Mouse (Mus musculus) kidney, postnatal 4 days (tissue): ENCODE measurements around the gene Prpf6.

ENCODE experiments used
- DNase-seq, 2 experiments: peaks; one replicate each; pipeline ENCODE4 v3.0.0; 2021; ENCODE audit warnings: mixed read lengths in 2 of 2

The Prpf6 gene

DNA sequence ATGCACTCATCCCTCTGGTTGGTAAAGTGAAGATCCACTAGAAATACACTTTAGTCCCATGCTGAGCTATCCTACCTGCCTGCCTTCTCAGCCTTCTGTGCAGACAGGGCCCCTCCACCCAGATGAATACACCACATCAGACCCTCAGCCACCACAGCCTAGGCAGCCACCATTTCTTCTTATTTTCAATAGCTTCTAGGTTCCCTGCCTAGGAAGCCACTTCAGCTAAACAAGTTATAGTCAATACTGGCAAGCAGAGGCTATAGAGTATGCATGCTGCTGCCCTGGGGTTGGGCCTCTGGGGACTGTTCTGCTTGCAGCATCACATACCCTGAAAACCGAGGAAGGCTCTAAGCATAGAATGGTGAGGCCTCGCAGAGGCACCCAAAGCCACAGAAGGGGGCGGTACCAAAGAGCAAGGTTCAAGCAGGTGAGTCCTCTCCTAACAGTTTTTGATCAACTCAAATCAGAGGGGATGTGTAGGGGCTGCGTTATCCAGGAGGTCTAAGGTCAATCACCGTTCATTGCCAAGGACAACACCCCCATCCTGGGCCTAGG, at the start of gene Prpf6:
Gene Prpf6, plus strand, starts transcription at position 341 of the 558 bp plus-strand sequence.
- peak in 1 of 2 experiments; percentile 44 for DNase-seq

DNA sequence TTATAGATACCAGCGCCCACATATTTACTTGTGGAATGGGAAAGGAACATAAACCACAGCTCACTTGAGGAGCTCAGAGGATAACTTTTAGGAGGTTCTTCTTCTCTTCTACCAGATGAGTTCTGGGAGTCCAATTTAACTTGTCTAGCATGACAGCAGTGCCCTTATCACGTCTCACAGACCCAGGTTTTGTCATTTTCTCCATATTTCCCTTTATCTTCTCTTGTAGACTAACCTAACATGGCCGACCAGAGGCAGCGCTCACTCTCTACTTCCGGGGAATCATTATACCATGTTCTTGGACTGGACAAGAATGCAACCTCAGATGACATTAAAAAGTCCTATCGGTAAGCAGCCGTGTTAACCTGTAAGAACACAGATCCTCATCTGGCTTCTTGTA, 45.5 kb upstream of the Prpf6 start:
- no peak for DNase-seq

DNA sequence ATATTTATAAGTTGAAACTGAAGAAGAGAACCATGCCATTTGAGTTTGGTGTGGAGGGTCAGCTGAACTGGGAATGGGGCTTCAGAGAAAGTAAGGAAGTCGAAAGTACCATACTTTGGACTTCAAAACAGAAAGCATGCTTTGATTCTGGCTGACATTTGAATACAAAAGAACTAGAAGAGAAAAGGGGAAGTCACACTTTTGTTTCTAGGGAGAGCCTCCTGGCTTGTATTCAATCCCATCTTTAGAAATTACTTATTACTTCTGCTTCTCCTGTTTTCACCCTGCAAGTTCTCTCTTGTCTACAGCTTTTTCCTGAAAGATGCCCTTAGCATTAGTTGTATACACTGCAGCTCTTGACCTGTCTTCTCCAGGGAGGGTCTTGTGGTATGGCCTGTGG, 43.4 kb upstream of the Prpf6 start:
- no peak for DNase-seq

DNA sequence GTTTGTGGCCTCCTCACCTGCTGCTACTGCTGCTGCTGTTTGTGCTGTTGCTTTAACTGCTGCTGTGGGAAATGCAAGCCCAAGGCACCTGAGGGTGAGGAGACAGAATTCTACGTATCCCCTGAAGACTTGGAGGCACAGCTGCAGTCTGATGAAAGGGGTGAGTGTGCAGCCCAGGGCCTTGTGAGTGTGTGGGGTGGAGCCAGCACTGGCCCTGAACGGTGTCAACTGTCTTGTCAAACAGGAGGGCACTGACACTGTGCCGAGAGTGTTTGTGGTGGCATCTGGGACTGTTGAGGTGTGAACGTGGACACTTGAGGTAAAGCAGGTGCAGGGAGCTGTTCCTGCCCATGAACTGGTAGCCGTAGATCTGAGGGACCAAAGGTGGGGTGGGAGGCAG, 43.0 kb upstream of the Prpf6 start:
- no peak for DNase-seq

DNA sequence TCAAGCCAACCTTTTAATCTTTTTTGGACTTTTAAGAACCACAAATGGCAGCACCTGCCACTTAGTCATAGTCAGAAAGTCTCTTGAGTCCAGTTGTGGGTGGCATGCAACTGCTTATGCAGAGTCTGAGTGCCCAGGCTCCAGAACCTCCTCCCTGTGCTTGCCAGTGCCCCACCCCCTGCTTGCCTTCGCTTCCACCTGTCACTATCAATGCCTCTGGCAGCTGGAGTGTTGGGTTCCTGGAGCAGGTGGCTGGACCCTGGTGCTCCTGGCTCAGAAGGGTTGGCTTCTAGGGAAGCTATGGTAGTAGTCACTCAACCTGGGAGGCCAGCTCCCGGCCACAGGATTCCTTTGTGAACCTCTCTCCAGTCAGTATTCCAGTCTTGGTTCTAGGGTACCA, 41.4 kb upstream of the Prpf6 start:
- no peak for DNase-seq

DNA sequence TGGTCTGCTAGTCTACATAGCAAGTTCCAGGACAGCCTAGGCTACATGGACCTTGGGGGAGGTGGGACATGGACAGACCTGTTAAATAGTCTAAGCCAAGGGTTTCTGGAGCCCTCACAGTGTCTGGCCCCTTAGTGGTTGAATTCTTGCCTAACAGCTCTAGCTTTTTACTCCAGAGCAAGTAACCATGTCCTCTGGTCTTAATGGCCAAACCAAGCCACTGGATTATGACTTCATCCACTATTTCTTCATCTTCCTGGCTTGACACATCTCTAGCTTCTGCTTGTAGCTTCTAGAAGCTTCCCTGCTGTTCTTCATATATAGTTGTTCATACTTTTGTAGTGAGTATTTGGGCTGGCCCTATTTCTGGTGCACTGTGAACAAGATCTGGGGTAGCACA, 37.9 kb upstream of the Prpf6 start:
- no peak for DNase-seq

DNA sequence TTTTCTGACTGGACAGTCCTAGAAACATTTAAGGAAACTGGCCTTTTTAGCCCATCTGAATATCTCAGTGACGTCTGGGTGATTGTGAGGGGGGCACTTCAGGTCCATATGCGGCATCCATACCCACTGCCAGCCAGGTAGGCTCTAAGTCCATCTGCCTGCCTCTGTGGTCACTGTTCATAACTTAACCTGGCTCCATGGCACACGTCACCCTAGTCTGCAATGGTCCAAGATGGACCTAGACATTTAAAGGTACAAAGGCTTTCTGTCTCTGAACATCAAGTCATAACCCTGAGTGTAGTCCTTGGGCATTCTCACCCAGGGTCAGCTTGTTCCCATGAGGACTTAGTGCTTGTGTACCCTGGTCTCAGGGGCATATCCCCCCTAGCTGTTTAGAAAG, 24.3 kb upstream of the Prpf6 start:
- DNase-seq = no peak

DNA sequence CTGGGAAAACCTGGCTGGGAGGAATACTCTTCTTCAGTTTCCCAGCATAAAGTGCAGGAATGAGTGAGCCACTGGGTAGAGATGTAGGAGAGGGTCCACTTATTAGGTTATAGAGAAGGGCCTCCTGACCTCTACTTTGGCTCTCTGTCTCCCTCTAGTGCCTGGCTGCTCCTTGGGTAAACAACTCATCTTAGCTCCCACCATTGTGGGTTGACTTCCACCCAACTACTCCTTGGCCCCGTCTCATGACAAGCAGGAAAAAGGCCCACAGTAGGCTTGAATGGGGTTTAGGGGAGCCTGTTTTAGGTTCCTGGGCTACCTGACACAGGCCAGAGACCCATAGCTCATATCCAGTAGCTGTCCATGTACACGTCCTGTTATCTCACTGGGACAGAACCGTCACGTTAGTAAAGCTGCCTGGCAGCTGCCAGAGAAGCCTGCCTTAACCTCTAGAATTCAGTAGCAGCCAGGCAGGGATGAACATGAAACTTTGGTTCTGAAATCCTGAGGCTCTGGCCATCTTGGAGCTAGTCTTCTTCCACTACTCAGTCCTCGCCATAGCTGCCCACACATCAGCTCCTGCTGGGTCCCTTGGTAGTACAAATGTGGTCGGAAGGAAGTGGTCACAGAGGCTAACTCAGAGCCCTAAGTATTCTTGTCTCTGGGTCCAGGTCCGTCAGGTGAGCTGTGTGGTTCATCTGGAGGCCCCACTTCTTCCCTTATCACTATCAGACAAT, 23.2 kb upstream of the Prpf6 start:
- peak; percentile 73 to 76 for DNase-seq

DNA sequence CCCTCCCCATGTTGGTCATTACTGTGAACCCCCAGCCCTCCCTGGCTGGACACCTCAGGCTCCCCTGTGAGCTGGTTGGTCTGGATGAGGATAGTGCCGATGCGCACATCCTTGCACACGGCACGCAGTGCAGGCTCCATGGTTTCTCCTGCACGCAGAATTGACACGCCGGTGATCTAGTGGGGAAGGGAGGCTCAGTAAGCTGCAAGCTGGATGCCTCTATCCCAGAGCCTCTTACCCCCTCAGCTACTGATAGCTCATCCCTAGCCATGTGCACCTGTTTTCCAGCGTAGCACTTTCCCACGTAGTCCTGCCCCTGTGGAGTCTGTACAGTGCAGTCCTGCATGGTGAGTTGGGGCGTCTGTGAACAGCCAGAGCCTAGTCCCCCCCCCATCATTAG, 21.8 kb upstream of the Prpf6 start:
- DNase-seq = no peak

DNA sequence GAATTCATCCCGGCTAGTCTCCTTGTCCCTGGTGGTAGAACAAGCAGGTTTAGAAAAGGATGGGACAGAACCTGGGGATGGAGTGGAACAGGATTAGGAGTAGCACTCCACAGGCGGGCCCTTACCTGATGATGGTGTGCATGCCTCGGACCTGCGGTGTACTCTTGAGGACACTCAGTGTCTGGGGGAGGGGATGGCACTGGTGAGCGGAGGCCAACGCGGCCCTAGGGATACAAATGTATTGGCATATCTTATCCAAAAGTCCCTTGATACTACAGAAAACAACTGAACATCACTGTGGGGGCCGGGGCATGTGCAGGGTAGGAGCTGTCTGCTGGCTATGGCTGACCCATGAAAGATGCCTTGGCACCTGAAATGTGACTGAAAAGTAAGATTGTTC, 21.3 kb upstream of the Prpf6 start:
- DNase-seq = no peak

DNA sequence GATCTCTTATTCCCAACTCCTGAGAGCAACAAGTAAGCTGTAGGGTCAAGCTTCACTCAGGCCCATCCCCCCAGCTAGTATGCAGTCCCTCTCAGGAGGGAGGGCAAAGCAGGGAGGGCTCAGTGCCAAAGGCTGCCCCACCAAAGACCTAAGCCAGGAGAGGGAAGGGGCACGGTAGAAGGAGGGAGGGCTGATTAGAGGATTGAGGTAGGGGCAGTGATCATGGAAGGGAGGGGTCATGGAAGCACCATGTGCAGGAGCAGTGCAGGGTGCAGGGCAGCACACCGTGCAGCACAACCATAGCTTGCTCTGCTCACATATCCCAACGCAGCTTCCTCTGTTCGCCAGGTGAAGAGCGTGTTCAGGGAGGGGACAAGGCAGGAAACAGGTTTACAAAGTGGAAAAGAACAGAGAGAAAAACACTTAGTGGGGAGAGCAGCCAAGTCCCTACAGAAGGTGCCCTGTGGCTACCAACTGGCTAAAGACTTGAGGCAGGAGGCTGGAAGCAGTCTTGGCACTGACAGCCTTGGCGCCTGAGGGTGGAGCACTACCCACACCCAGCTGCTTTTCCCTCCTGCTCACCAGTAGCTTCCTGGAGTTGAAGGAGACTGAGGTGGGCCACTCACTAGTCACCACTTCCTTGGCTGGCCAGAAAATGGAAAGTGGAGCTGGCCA, 20.6 kb upstream of the Prpf6 start:
- DNase-seq = no peak

DNA sequence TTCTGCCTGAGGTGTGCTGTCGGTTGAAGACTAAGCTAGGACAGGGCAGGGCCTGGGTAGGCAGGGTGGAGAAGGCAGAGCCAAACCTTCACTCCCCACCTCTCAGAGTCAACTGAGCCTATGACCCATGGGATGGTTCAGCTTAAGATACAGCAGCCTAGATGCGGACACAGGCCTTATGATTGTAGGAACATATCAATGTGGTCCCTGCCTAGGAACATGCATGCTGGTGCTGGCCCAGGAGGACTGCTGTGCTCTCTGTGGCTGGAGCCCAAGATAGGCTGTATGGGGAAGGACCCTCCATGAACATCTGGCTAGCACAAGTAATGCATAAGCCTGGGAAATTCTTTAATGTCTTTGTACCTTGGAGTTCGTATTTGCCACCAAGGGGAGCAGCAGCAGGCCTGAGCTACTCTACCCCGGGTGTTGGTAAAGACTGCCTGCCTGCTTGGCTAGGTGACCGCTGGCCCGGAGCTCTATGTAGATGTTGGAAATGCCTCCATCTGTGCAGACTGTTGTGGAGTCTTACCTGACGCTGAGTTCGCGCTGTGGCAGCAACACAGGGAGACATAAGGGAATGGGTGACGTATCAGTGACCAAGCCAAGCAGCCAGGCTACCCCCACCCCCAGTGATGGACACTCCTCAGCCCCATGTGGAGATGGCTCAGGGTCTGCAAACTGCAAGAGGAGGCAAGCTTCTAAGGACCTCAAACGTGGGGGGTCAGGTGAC, 19.6 kb upstream of the Prpf6 start:
- DNase-seq = no peak

DNA sequence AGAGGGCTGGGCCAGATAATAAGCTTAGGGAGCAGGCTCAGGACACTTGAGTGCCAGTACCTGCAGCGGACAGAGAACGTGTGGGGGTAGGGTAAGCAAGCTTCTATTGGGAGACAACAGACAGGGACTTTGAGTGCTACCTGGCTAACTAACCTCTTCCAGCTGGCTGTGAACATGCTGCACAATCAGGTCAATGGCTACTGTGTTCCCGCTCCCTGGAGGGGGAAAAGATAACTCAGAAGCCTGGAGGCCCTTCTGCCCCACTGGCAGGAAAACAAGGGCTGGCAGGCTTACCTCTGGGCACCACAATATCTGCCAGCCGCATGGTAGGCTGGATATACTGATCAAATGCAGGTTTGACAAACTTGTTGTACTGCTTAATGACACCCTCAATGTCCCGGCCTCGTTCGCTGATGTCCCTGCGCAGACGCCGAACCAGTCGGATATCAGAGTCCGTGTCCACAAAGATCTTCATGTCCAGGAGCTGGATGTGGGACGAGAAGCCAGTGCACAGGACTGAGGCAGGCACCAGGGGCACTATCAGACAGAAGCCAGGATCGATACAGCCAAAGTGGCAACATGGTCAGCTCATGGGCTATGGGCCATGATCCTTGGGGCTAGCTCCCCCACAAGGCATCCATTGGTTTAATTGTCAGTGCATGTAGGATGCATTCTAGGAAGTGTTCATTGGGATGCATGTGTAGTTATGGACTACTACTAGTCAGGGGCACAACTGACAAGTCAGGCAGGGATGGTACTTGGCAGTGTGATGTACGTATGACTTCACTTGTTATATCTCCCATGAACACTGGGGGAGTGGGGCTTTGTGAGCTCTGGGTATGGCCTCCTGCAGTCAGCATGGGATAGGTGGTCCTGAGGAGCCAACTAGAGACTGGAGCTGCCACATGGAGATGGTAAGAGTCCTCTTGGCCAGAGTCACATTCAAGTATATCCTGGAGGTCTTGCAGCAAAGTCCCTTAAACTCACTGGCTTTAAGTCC, 18.4 kb upstream of the Prpf6 start:
- no peak for DNase-seq

DNA sequence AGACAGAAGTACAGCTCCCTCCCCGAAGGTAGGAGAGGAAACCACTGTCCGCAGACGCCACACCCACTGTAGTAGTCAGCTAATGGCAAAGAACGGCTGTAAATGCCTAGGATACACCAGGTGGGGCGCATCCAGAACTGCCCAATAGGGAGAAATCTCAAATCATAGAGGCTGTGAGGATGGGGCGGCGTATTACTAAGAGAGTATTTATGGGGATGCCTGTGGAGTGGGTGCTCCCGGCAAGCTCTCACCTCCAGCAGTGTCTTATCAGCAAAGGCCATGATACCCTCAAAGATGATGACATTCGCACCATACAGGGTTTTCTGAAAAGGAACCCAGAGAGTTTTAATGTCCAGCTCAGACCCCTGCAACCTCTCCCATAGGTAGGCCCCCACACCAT, 17.7 kb upstream of the Prpf6 start:
- no peak for DNase-seq

DNA sequence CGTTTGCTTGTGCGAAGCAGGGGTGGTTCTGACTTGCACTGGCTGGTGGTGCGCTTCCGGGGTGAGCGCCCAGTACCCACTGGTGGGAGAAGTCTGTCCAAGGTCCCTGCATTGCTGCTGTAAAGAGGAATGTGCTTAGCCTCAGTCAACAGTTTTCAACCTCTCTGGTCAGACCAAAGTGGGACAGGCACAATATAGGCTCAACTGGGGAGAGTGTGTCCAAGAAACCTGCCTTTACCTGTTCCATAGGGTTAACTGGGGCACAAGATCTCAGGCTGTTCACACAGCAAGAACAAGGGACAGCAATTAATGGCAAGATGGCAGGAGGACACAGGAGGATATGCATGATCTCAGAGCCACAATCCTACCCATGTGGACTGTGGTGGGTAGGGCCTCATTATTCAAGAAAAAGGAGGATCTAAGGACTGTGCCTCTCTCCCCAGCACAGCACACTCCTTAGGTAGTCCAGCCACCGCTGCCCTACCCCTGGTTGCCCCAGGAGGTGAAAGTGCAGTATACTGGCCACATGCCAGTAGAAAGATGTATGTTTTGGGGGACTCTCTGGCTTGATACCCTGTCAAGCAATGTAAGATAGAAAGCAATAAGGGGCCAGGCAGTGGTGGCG, 16.6 kb upstream of the Prpf6 start:
- no peak for DNase-seq

DNA sequence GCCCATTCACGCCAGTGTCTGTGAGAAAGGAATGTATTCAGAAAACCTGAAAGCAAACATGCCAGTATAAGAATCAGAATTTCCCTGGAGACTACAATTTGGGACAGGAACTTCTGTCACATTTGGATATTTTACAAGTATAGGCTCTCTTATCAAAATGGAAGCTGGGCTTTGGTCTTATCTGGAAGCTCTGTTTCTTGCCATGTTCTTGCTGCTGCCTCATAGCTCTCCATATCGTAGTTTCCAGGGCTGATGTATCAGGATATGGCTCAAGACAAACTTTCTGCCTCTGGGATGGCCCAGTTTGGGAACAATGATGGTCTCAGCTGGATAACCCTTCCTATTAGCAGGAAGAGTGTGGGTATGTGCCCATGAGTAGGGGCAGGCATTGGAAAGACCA, 15.1 kb upstream of the Prpf6 start:
- no peak for DNase-seq

DNA sequence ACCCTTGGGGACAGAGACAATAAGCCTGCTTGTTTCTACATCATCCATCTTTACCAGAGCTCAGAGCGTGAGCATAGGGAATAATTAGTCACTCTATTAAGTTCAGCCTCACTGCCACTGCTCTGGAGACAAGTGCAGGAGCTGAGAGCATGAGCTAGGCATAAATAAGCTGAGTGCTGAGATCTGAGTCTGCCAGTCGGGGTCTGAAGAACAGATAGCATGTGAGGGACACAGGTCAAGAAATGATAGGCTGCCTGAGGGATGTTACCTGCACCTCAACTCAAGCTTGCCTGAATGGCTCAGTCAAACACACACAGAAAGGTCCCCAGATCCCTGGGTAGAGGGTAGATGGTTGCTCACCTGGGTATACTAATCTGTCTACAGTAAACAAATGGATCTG, 14.5 kb upstream of the Prpf6 start:
- DNase-seq = no peak

DNA sequence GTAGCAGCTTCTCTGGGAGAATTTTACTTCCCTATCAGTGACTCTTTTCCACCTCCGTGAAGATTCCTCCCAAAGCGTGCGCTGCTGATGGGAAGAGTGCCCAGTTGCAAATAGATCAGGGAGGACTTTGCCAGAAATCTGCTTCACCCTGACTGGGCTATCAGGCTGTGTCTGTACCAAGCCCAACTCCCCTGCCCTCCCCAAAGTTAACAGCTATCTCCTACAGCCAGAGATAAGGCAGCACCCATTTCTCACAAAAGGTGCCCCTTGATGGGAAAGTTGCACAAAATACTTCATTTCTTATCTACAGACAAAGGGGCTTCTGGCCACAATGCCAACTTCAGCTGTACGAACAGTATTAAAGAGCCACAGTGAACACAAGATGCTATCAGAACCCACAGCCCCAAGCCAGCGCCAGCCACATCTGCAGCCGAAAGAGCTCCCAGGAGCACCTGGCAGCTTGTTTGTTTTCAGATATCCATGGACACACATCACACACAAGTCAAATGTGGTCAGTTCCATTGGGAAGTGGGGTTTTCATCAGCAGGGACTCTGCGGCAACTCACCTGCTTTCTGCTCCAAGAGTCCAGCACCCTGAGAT, 13.6 kb upstream of the Prpf6 start:
- no peak for DNase-seq

DNA sequence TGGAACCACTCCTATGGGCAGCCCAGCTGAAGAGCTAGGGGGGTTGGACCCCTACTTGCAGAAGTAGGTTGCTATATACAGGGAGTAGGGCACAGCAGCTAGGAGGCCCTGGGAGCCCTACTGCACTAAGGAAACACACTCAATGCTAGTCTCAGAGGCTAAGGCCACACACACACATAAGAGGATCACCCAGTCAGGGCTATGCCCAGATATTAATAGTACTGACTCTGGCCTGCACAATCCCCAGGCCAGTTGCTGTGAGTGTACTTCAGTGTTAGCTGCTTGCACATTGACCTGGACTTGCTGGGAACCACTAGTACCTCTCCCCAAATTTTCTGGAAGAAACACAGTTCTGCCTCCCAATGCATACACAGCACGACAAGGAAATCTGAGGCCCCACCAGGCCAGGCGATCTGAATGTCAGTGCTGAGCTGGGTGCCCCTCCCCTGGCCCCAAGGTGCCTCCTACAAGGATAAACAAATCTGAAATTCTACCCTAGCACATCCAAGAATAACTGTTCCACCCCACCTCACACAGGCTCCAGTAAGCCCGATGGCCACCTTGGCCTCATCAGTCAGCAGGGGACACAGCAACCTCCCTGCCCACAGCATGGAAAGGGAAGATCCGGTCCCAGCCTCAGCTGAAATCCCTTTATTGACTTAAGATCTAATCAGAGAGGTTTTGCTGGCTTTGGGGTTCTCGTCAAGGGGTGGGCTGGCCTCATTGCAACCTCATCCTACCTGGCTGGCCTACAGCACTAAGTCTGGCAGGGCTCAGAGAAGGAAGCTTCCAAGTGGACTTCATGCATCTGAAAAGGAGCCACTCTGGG, 12.7 kb upstream of the Prpf6 start:
- peak in 1 of 2 experiments; percentile 37 for DNase-seq

DNA sequence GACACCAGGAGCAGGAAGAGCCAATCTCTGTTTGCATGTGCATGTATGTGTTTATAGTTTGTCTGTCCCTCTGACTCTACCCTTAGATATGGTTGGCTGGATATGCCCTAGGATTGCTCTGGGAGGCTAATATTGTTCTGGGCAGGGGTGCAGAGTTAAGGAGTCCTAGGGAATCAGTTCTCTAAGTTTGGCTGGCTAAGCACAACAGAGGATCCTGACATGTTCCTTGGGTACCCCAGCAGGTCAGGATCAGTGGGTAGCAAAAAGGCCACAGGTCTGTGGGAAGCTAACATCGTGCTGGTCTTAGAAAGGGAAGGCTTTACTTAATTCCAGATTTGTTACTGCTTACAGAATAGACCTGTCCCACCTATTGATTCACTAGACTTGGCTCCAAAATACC, 12.0 kb upstream of the Prpf6 start:
- no peak for DNase-seq
